8 mouse cellular contexts compared by ENCODE assay signal in genomic region chr16:18347931-18348600, GRCm38 (mm10). TPM values are rescaled to one million over a fixed set of nuclear protein-coding genes. Genes with fewer than 3 reads are reported as not detected.
DNase-seq lines count a peak whose midpoint lies in the region; ATAC-seq and TF ChIP-seq lines count a peak whose summit lies in the region.

TSS of gene Tango2 (minus strand) at chr16:18348103.
TSS of gene Arvcf (plus strand) at chr16:18348182.

- no peaks in the 10 kb centered on the region for H3K9me3 ChIP-seq in embryonic facial prominence, embryonic 11.5 days (replicated peaks; ENCODE audit: control insufficient read depth, low read length)
- H3K9me3 ChIP-seq in limb, embryonic 10.5 days (replicated peaks): no peaks in the 10 kb centered on the region
- no peaks in the 10 kb centered on the region for H3K9me3 ChIP-seq in midbrain, embryonic 13.5 days

- no peaks in the 10 kb centered on the region for H3K4me1 ChIP-seq in embryonic facial prominence, embryonic 11.5 days (ENCODE audit: control insufficient read depth, insufficient read depth, low read length)
- peaks cover 28% of the 10 kb centered on the region for H3K4me1 ChIP-seq in limb, embryonic 10.5 days
- H3K4me1 ChIP-seq in midbrain, embryonic 13.5 days (replicated peaks): peaks cover 58% of the 10 kb centered on the region
- H3K4me1 ChIP-seq in small intestine, adult 2 months (ENCODE audit: control insufficient read depth, insufficient read depth, insufficient read length, low read length): peaks cover 7% of the 10 kb centered on the region

- TF ChIP-seq CTCF in small intestine, adult 2 months (IDR thresholded peaks at IDR 0.05; ENCODE audit: extremely low read depth, insufficient read length, insufficient replicate concordance, low read depth, low read length): no peak

- no peaks in the 10 kb centered on the region for H3K36me3 ChIP-seq in embryonic facial prominence, embryonic 11.5 days (replicated peaks; ENCODE audit: control insufficient read depth, insufficient read depth, low read depth, low read length)
- no peaks in the 10 kb centered on the region for H3K36me3 ChIP-seq in limb, embryonic 10.5 days
- H3K36me3 ChIP-seq in midbrain, embryonic 13.5 days: peaks cover 3% of the 10 kb centered on the region; the same call in 1 of the 2 replicates
- H3K36me3 ChIP-seq in small intestine, adult 2 months (ENCODE audit: control insufficient read depth, insufficient read depth, low read length): no peaks in the 10 kb centered on the region

- no peak; the same call in 1 of the 2 replicates for TF ChIP-seq POLR2A in small intestine, adult 2 months (IDR thresholded peaks at IDR 0.05; ENCODE audit: low read depth, low read length)

- no peak within 1 kb of the TSS for H3K27ac ChIP-seq in embryonic facial prominence, embryonic 11.5 days (replicated peaks; ENCODE audit: low read depth, low read length)
- peak within 1 kb of the TSS; percentile 81 for H3K27ac ChIP-seq in limb, embryonic 10.5 days
- H3K27ac ChIP-seq in midbrain, embryonic 13.5 days: 0 out of 2 replicates have a peak within 1 kb of the TSS, but pooled peaks have one; percentile 35
- no peak within 1 kb of the TSS for H3K27ac ChIP-seq in small intestine, adult 2 months (ENCODE audit: insufficient read depth, low read depth, low read length)

- DNase-seq in adrenal gland, postnatal 10 days: peak; percentile 94
- peak; percentile 95 for DNase-seq in embryonic facial prominence, embryonic 11.5 days (ENCODE audit: low spot score)
- peak; percentile 99 for DNase-seq in heart, adult 11 months
- DNase-seq in kidney, adult 18-20 months: peak; percentile 94
- DNase-seq in limb, embryonic 10.5 days (ENCODE audit: low spot score): peak; percentile 92

- peak within 1 kb of the TSS; percentile 65 for H3K9ac ChIP-seq in embryonic facial prominence, embryonic 11.5 days (replicated peaks; ENCODE audit: low read length)
- H3K9ac ChIP-seq in midbrain, embryonic 13.5 days (replicated peaks): peak within 1 kb of the TSS; percentile 89

- peak; percentile 88 for ATAC-seq in embryonic facial prominence, embryonic 11.5 days (replicated peaks; ENCODE audit: insufficient number of reproducible peaks, low FRiP score, low TSS enrichment, low read depth)
- ATAC-seq in midbrain, embryonic 13.5 days: peak; percentile 88
- ATAC-seq in inflammation-experienced regulatory T-cells, adult 6 months: no peak

- H3K27me3 ChIP-seq in embryonic facial prominence, embryonic 11.5 days (ENCODE audit: control insufficient read depth, insufficient read depth, low read length): peaks cover 10% of the 10 kb centered on the region
- H3K27me3 ChIP-seq in limb, embryonic 10.5 days (ENCODE audit: low read depth, poor library complexity, severe bottlenecking): peaks cover 58% of the 10 kb centered on the region
- H3K27me3 ChIP-seq in midbrain, embryonic 13.5 days: peaks cover 11% of the 10 kb centered on the region; the same call in 1 of the 2 replicates
- no peaks in the 10 kb centered on the region; the same call in 1 of the 2 replicates for H3K27me3 ChIP-seq in small intestine, adult 2 months (ENCODE audit: control insufficient read depth, insufficient read depth, low read length)

- peak within 1 kb of the TSS; percentile 94 for H3K4me2 ChIP-seq in embryonic facial prominence, embryonic 11.5 days (ENCODE audit: low read depth, low read length)
- H3K4me2 ChIP-seq in midbrain, embryonic 13.5 days (replicated peaks): peak within 1 kb of the TSS; percentile 78

- under 1% methylated on average over 44 of the region's 44 CpGs for WGBS in embryonic facial prominence, embryonic 11.5 days
- WGBS in limb, embryonic 10.5 days: under 1% methylated on average over 44 of the region's 44 CpGs
- WGBS in midbrain, embryonic 13.5 days: under 1% methylated on average over 44 of the region's 44 CpGs
- under 1% methylated on average over 44 of the region's 44 CpGs for WGBS in small intestine, adult 2 months

- peak within 1 kb of the TSS; percentile 64 for H3K4me3 ChIP-seq in embryonic facial prominence, embryonic 11.5 days (ENCODE audit: low read depth, low read length)
- peak within 1 kb of the TSS; percentile 87 for H3K4me3 ChIP-seq in limb, embryonic 10.5 days
- peak within 1 kb of the TSS; percentile 90 for H3K4me3 ChIP-seq in midbrain, embryonic 13.5 days (replicated peaks)
- peak within 1 kb of the TSS; percentile 98 for H3K4me3 ChIP-seq in small intestine, adult 2 months (ENCODE audit: low read depth, low read length)

RNA-seq across cellular contexts. Expression of gene Tango2, which starts in this region (rescaled TPM):
- total RNA-seq in adrenal gland, postnatal 10 days (2021): 10 to 100 TPM; 32.8 to 37.0 TPM
- 20.4 and 27.9 TPM in 2 replicates for polyA plus RNA-seq in embryonic facial prominence, embryonic 11.5 days (2014; fragmentation: Nextera tagmentation; extraction: Ambion mirVana)
- 20.2 and 23.7 TPM in 2 replicates for polyA plus RNA-seq in limb, embryonic 10.5 days (2016; fragmentation: Nextera tagmentation; extraction: Ambion mirVana)
- polyA plus RNA-seq in midbrain, embryonic 13.5 days (2015; fragmentation: Nextera tagmentation; extraction: Ambion mirVana): 63.1 and 66.5 TPM in 2 replicates
- 32.2 and 78.0 TPM in 2 replicates for polyA plus RNA-seq in small intestine, adult 2 months (2012; rRNA removed)
- 10 to 100 TPM; 48.6 to 81.2 (median 70.2) TPM for polyA plus RNA-seq in inflammation-experienced regulatory T-cells, adult 6 months (2017; shearing (Covaris generic))

RNA-seq across cellular contexts. Expression of gene Arvcf, which starts in this region (rescaled TPM):
- 10 to 100 TPM; 29.4 to 39.2 TPM for total RNA-seq in adrenal gland, postnatal 10 days (2021)
- 26.6 and 28.1 TPM in 2 replicates for polyA plus RNA-seq in embryonic facial prominence, embryonic 11.5 days (2014; fragmentation: Nextera tagmentation; extraction: Ambion mirVana)
- polyA plus RNA-seq in limb, embryonic 10.5 days (2016; fragmentation: Nextera tagmentation; extraction: Ambion mirVana): 44.8 and 56.1 TPM in 2 replicates
- 109 and 111 TPM in 2 replicates for polyA plus RNA-seq in midbrain, embryonic 13.5 days (2015; fragmentation: Nextera tagmentation; extraction: Ambion mirVana)
- polyA plus RNA-seq in small intestine, adult 2 months (2012; rRNA removed): 10.7 and 17.1 TPM in 2 replicates
- 1 to 10 TPM in 1 of 3 experiments, under 1 TPM in 2; 0.52 to 1.0 (median 0.66) TPM for polyA plus RNA-seq in inflammation-experienced regulatory T-cells, adult 6 months (2017; shearing (Covaris generic))

Comparison
In these comparisons a context has a peak if more than half of its experiments do, and no peak if none do; other contexts are left out.
1. H3K27ac ChIP-seq: peak in limb, embryonic 10.5 days (single experiment) and midbrain, embryonic 13.5 days (single experiment); none in embryonic facial prominence, embryonic 11.5 days (single experiment) and small intestine, adult 2 months (single experiment).
2. Peak in every context shown above with its lines, with median percentiles within 50 percentile points of each other: DNase-seq and H3K4me3 ChIP-seq.